Mouse (Mus musculus) neural tube, embryonic 14.5 days (tissue): ENCODE results near the gene Nckap5l. TPM values are rescaled to one million over a fixed set of nuclear protein-coding genes. Genes with fewer than 3 reads are reported as not detected.

Experiments
- ATAC-seq: fragments of 200-750 bp; cut with Nextera tagmentation; 2 replicates; pipeline ENCODE4 v1.8.0; 2017; ENCODE audit warnings: low read depth, mild to moderate bottlenecking, moderate TSS enrichment, moderate library complexity
- H3K27ac ChIP-seq: fragments of 300-500 bp; sonication (generic); 2 replicates; pipeline ENCODE4 v1.5.1; 2014; ENCODE audit warnings: low read depth, mild to moderate bottlenecking, control low read depth, low read length, moderate library complexity, mixed read lengths
- H3K27me3 ChIP-seq: fragments of 300-500 bp; sonication (generic); 2 replicates; pipeline ENCODE4 v1.6.1; 2014; ENCODE audit warnings: low read length; ENCODE audit not compliant: control insufficient read depth, insufficient read depth
- H3K36me3 ChIP-seq: fragments of 300-500 bp; sonication (generic); 2 replicates; pipeline ENCODE4 v1.6.1; 2014; ENCODE audit warnings: low read length, mixed read lengths; ENCODE audit not compliant: control insufficient read depth, insufficient read depth
- H3K4me1 ChIP-seq: fragments of 300-500 bp; sonication (generic); 2 replicates; pipeline ENCODE4 v1.6.1; 2014; ENCODE audit warnings: low read length; ENCODE audit not compliant: control insufficient read depth, insufficient read depth
- H3K4me2 ChIP-seq: fragments of 300-500 bp; sonication (generic); 2 replicates; pipeline ENCODE4 v1.6.1; 2014; ENCODE audit warnings: mild to moderate bottlenecking, low read depth, low read length, control low read depth
- H3K4me3 ChIP-seq: fragments of 300-500 bp; sonication (generic); 2 replicates; pipeline ENCODE4 v1.5.1; 2014; ENCODE audit warnings: low read depth, low read length, control low read depth, mixed read lengths
- H3K9ac ChIP-seq: fragments of 300-500 bp; sonication (generic); replicated peaks from 2 replicates; pipeline ENCODE4 v1.6.1; 2014; ENCODE audit warnings: low read depth, mild to moderate bottlenecking, control low read depth, low read length, mixed read lengths
- H3K9me3 ChIP-seq: fragments of 300-500 bp; sonication (generic); 2 replicates; pipeline ENCODE4 v1.6.1; 2016; ENCODE audit warnings: low read length; ENCODE audit not compliant: control insufficient read depth
- WGBS: fragments of 180-500 bp; shearing (Covaris S2); extraction: QIAGEN DNeasy Blood & Tissue Kit; methylation state at CpG from one replicate; pipeline ENCODE4 v1.1.7; 2014; 5-methylcytosine and 5-hydroxymethylcytosine counted together
- polyA plus RNA-seq: library from polyadenylated mRNA; unstranded; fragments of >200 nt; fragmentation: Nextera tagmentation; extraction: Ambion mirVana; gene quantifications from 2 replicates; pipeline ENCODE4 v1.2.1, GENCODE M21; 2014

Nckap5l gene
- polyA plus RNA-seq, 1 experiment from 2014 or later: 16.5 TPM

GRCm38 (mm10) chr15:99415793-99416192, 41.8 kb downstream of the Nckap5l start:
- Histone ChIP-seq H3K27ac (no peak overlapping the region), H3K4me3 (no peak overlapping the region), H3K9me3 (no peaks in the 10 kb centered on the region), H3K4me1 (peaks cover 6% of the 10 kb centered on the region), H3K27me3 (no peaks in the 10 kb centered on the region), H3K9ac (no peak overlapping the region), H3K4me2 (no peak overlapping the region), H3K36me3 (no peaks in the 10 kb centered on the region)
- WGBS: 10% methylated on average over 2 of the region's 2 CpGs
- no peak for ATAC-seq

DNA sequence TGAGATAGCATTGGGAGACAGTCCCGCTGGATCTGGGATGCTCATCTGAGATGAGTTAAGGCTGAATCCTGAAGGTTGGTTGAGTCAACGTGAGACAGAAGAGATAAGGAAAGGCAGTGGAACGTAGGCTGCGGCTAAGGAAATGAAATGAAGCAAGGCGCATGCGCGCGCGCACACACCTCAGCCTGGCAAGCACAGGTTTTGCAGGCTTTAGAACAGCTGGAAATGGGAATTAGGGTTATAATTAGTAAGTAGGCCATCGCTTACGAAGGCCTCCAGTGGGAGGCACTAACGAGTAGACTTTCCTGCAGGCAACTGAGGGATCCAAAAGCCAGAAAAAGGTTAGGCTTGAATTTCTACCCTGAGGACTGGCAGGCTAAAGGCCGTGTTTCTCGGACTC, 45.8 kb downstream of the Nckap5l start:
- Histone ChIP-seq H3K9ac (no peak overlapping the region), H3K4me1 (no peaks in the 10 kb centered on the region), H3K4me2 (no peak overlapping the region), H3K27me3 (no peaks in the 10 kb centered on the region), H3K36me3 (peaks cover 30% of the 10 kb centered on the region), H3K4me3 (no peak overlapping the region), H3K27ac (no peak overlapping the region), H3K9me3 (no peaks in the 10 kb centered on the region)
- WGBS: 60% methylated on average over 14 of the region's 14 CpGs
- ATAC-seq: no peak

GRCm38 (mm10) chr15:99408845-99409244, 48.7 kb downstream of the Nckap5l start:
- Histone ChIP-seq H3K4me1 (no peaks in the 10 kb centered on the region), H3K9ac (no peak overlapping the region), H3K4me3 (no peak overlapping the region), H3K4me2 (no peak overlapping the region), H3K9me3 (no peaks in the 10 kb centered on the region), H3K36me3 (peaks cover 53% of the 10 kb centered on the region), H3K27ac (no peak overlapping the region), H3K27me3 (no peaks in the 10 kb centered on the region)
- no peak for ATAC-seq
- WGBS: 97% methylated on average over 9 of the region's 9 CpGs

DNA sequence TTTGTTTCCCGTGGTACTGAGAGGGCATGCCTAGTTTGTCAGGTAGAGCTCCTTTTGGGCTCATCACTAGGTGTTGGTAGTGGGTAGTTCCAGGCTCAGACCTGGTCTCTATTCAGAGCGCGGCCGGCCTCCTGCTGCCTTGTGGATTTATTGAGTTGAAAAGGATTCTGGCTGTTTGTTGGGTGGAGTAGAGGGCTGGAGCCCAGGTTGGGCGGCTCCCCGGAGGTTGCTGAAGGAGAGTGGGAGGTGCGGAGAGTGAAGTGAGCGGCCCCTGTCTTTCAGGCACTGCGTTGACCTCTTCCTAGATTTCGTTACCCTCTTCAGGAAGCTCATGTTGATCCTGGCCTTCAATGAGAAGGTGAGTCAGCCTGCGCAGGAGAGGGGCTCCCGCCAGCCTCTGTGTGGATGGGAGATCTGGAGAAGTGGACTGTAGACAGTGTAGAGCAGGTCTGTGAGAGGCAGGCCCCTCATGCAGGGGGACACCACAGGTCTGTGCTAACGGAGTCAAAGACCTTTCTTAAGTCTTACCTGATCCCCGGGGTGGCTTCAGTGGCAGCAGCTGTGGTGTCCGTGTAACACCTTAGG, 50.5 kb downstream of the Nckap5l start:
- ATAC-seq: no peak
- Histone ChIP-seq H3K4me2 (no peak overlapping the region), H3K4me1 (no peaks in the 10 kb centered on the region), H3K9me3 (no peaks in the 10 kb centered on the region), H3K4me3 (no peak overlapping the region), H3K9ac (no peak overlapping the region), H3K27ac (no peak overlapping the region), H3K36me3 (peaks cover 58% of the 10 kb centered on the region), H3K27me3 (no peaks in the 10 kb centered on the region)
- 92% methylated on average over 15 of the region's 15 CpGs for WGBS

- Histone ChIP-seq H3K36me3 (peaks cover 58% of the 10 kb centered on the region), H3K27ac (no peak overlapping the region), H3K9me3 (no peaks in the 10 kb centered on the region), H3K4me1 (no peaks in the 10 kb centered on the region), H3K4me2 (no peak overlapping the region), H3K4me3 (no peak overlapping the region), H3K9ac (no peak overlapping the region), H3K27me3 (no peaks in the 10 kb centered on the region)
- ATAC-seq: no peak
- WGBS: 93% methylated on average over 9 of the region's 9 CpGs
These were observed 52.4 kb downstream of the Nckap5l start for GRCm38 (mm10) chr15:99405150-99405549.

DNA sequence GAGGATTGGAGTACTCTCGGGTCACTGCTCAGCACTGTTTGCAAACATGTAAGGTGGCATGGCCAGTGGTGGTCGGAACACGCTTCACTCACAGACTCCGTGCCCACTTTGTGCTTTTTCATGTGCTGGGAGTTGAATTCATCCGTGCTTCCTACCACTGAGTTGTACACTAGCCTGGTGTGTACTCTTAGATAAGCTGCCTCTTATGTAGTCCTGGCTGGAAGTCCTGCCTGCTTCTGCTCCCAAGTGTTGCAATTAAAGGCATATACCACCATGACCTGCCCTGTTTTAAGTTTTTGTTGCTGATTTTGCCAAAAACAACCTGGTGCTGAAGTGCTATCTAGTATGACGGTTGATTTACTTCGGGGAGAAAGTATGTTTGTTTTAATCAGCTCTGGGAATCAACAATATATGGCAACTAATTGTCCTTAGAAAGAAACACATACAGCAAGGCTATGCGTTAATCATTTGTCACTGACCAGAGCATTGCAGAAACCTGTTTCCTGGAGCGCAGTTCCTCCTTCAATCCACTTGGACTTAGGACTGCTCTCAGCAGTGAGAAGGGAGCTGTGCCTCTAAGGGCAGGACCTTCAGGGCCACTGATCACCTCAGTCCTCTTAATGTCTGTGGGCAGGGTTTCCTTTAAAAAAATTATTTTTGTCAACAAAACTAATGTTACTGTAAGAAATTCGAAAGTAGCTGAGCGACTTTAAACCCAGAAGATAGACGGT, 54.2 kb downstream of the Nckap5l start:
- no peak overlapping the region for H3K4me3 ChIP-seq
- no peaks in the 10 kb centered on the region for H3K9me3 ChIP-seq
- WGBS: 96% methylated on average over 12 of the region's 12 CpGs
- H3K27ac ChIP-seq: no peak overlapping the region
- H3K27me3 ChIP-seq: no peaks in the 10 kb centered on the region
- ATAC-seq: no peak
- H3K36me3 ChIP-seq: peaks cover 42% of the 10 kb centered on the region
- H3K4me1 ChIP-seq: peaks cover 10% of the 10 kb centered on the region
- H3K4me2 ChIP-seq: no peak overlapping the region
- H3K9ac ChIP-seq: no peak overlapping the region

- Histone ChIP-seq H3K4me3 (no peak overlapping the region), H3K36me3 (peaks cover 17% of the 10 kb centered on the region), H3K9ac (no peak overlapping the region), H3K27me3 (no peaks in the 10 kb centered on the region), H3K27ac (no peak overlapping the region), H3K4me1 (peaks cover 21% of the 10 kb centered on the region), H3K9me3 (no peaks in the 10 kb centered on the region), H3K4me2 (no peak overlapping the region)
- ATAC-seq: no peak
- 95% methylated on average over 6 of the region's 6 CpGs for WGBS
These were observed 56.9 kb downstream of the Nckap5l start for GRCm38 (mm10) chr15:99400602-99401001.

GRCm38 (mm10) chr15:99399503-99400245, 57.9 kb downstream of the Nckap5l start:
- no peak overlapping the region for H3K27ac ChIP-seq
- ATAC-seq: no peak
- no peak overlapping the region for H3K4me3 ChIP-seq
- H3K27me3 ChIP-seq: no peaks in the 10 kb centered on the region
- peaks cover 29% of the 10 kb centered on the region for H3K4me1 ChIP-seq
- H3K36me3 ChIP-seq: peaks cover 13% of the 10 kb centered on the region; the same call in 1 of the 2 replicates
- H3K9ac ChIP-seq: no peak overlapping the region
- H3K9me3 ChIP-seq: no peaks in the 10 kb centered on the region
- WGBS: 67% methylated on average over 15 of the region's 15 CpGs
- H3K4me2 ChIP-seq: no peak overlapping the region

- no peak overlapping the region for H3K27ac ChIP-seq
- 96% methylated on average over 2 of the region's 2 CpGs for WGBS
- no peak for ATAC-seq
- H3K4me2 ChIP-seq: no peak overlapping the region
- peaks cover 38% of the 10 kb centered on the region for H3K4me1 ChIP-seq
- H3K9me3 ChIP-seq: no peaks in the 10 kb centered on the region
- H3K4me3 ChIP-seq: no peak overlapping the region
- no peaks in the 10 kb centered on the region for H3K27me3 ChIP-seq
- no peaks in the 10 kb centered on the region for H3K36me3 ChIP-seq
- H3K9ac ChIP-seq: no peak overlapping the region
These were observed 59.9 kb downstream of the Nckap5l start for GRCm38 (mm10) chr15:99397622-99398021.
